Mouse (Mus musculus) fat pad, adult 2 months (tissue): Measurements from ENCODE around the gene Eprs.
A peak's percentile ranks its signal among the peaks of the same experiment; 100 is the strongest.

ENCODE experiments used
- DNase-seq: peaks from one replicate; pipeline ENCODE4 v3.0.0-alpha.2; 2011; ENCODE audit warnings: low read depth, low spot score; ENCODE audit errors: extremely low read depth

The Eprs gene

GRCm38 (mm10) chr1:185356246-185356645, 6.6 kb upstream of the Eprs start:
- no peak for DNase-seq

- DNase-seq = no peak
These were observed 4.6 kb upstream of the Eprs start for GRCm38 (mm10) chr1:185358211-185358610.

GRCm38 (mm10) chr1:185363526-185364182, 810 bp downstream of the Eprs start:
- peak; percentile 18 for DNase-seq

GRCm38 (mm10) chr1:185364183-185364540, 1.3 kb downstream of the Eprs start:
- no peak for DNase-seq

GRCm38 (mm10) chr1:185367383-185367782, 4.5 kb downstream of the Eprs start:
- DNase-seq = no peak

GRCm38 (mm10) chr1:185369979-185370378, 7.1 kb downstream of the Eprs start:
- no peak for DNase-seq

GRCm38 (mm10) chr1:185376390-185376789, 13.5 kb downstream of the Eprs start:
- DNase-seq = no peak

GRCm38 (mm10) chr1:185377429-185377828, 14.6 kb downstream of the Eprs start:
- no peak for DNase-seq

- no peak for DNase-seq
These were observed 38.8 kb downstream of the Eprs start for GRCm38 (mm10) chr1:185401615-185402014.

- no peak for DNase-seq
These were observed 41.2 kb downstream of the Eprs start for GRCm38 (mm10) chr1:185404021-185404420.

- no peak for DNase-seq
These were observed 43.1 kb downstream of the Eprs start for GRCm38 (mm10) chr1:185405921-185406320.

- DNase-seq = no peak
These were observed 47.0 kb downstream of the Eprs start for GRCm38 (mm10) chr1:185409831-185410230.

- no peak for DNase-seq
These were observed 55.2 kb downstream of the Eprs start for GRCm38 (mm10) chr1:185418011-185418410.

- no peak for DNase-seq
These were observed 57.0 kb downstream of the Eprs start for GRCm38 (mm10) chr1:185419805-185420204.

- no peak for DNase-seq
These were observed 57.9 kb downstream of the Eprs start for GRCm38 (mm10) chr1:185420776-185421175.

GRCm38 (mm10) chr1:185426583-185426982, 63.7 kb downstream of the Eprs start:
- no peak for DNase-seq

GRCm38 (mm10) chr1:185430488-185430887, 67.6 kb downstream of the Eprs start:
- DNase-seq = no peak

- no peak for DNase-seq
These were observed 68.6 kb downstream of the Eprs start for GRCm38 (mm10) chr1:185431245-185431997.

- no peak for DNase-seq
These were observed 69.1 kb downstream of the Eprs start for GRCm38 (mm10) chr1:185431998-185432317.

- DNase-seq = no peak
These were observed 70.3 kb downstream of the Eprs start for GRCm38 (mm10) chr1:185433112-185433511.

GRCm38 (mm10) chr1:185438841-185439580, 76.2 kb downstream of the Eprs start:
- no peak for DNase-seq
